Mouse (Mus musculus) hindbrain, embryonic 16.5 days (tissue): ENCODE measurements around the gene Vrk2. TPM values are rescaled to one million over a fixed set of nuclear protein-coding genes. Genes with fewer than 3 reads are reported as not detected.

Experiments
- ATAC-seq: fragments of 200-750 bp; cut with Nextera tagmentation; 2 replicates; pipeline ENCODE4 v1.8.0; 2017; ENCODE audit warnings: moderate TSS enrichment, moderate library complexity
- H3K27ac ChIP-seq: fragments of 300-500 bp; sonication (generic); 2 replicates; pipeline ENCODE4 v1.5.1; 2014; ENCODE audit warnings: low read depth, mild to moderate bottlenecking, control low read depth, low read length, moderate library complexity
- H3K27me3 ChIP-seq: fragments of 300-500 bp; sonication (generic); replicated peaks from 2 replicates; pipeline ENCODE4 v1.6.1; 2014; ENCODE audit warnings: low read length; ENCODE audit not compliant: control insufficient read depth, insufficient read depth
- H3K36me3 ChIP-seq: fragments of 300-500 bp; sonication (generic); 2 replicates; pipeline ENCODE4 v1.6.1; 2014; ENCODE audit warnings: mild to moderate bottlenecking, low read length, moderate library complexity, mixed read lengths; ENCODE audit not compliant: control insufficient read depth, insufficient read depth
- H3K4me1 ChIP-seq: fragments of 300-500 bp; sonication (generic); 2 replicates; pipeline ENCODE4 v1.6.1; 2014; ENCODE audit warnings: low read depth, low read length; ENCODE audit not compliant: control insufficient read depth, insufficient read depth
- H3K4me2 ChIP-seq: fragments of 300-500 bp; sonication (generic); 2 replicates; pipeline ENCODE4 v1.6.1; 2014; ENCODE audit warnings: mild to moderate bottlenecking, low read length, control low read depth, moderate library complexity
- H3K4me3 ChIP-seq: fragments of 300-500 bp; sonication (generic); 2 replicates; pipeline ENCODE4 v1.5.1; 2014; ENCODE audit warnings: mild to moderate bottlenecking, low read length, control low read depth, moderate library complexity
- H3K9ac ChIP-seq: fragments of 300-500 bp; sonication (generic); 2 replicates; pipeline ENCODE4 v1.6.1; 2014; ENCODE audit warnings: low read depth, mild to moderate bottlenecking, control low read depth, low read length, moderate library complexity
- H3K9me3 ChIP-seq: fragments of 300-500 bp; sonication (generic); 2 replicates; pipeline ENCODE4 v1.6.1; 2014; ENCODE audit warnings: mild to moderate bottlenecking, low read length, moderate library complexity; ENCODE audit not compliant: control insufficient read depth
- WGBS: fragments of 180-500 bp; shearing (Covaris S2); extraction: QIAGEN DNeasy Blood & Tissue Kit; methylation state at CpG from one replicate; pipeline ENCODE4 v1.1.7; 2014; 5-methylcytosine and 5-hydroxymethylcytosine counted together
- polyA plus RNA-seq: library from polyadenylated mRNA; unstranded; fragments of >200 nt; fragmentation: Nextera tagmentation; extraction: Ambion mirVana; gene quantifications from 2 replicates; pipeline ENCODE4 v1.2.1, GENCODE M21; 2015

Gene Vrk2
- polyA plus RNA-seq, 1 experiment from 2014 or later, result 3.5 TPM

GRCm38 (mm10) chr11:26449789-26450188, 144.0 kb downstream of the Vrk2 start:
- 87% methylated on average over 3 of the region's 3 CpGs for WGBS
- no peak overlapping the region for H3K27ac ChIP-seq
- H3K9me3 ChIP-seq, result no peaks in the 10 kb centered on the region
- ATAC-seq, result no peak
- no peaks in the 10 kb centered on the region for H3K36me3 ChIP-seq
- no peaks in the 10 kb centered on the region for H3K4me1 ChIP-seq
- no peak overlapping the region for H3K4me3 ChIP-seq
- no peaks in the 10 kb centered on the region for H3K27me3 ChIP-seq
- H3K9ac ChIP-seq, result no peak overlapping the region
- no peak overlapping the region for H3K4me2 ChIP-seq

- Histone ChIP-seq H3K9me3 (no peaks in the 10 kb centered on the region), H3K27me3 (no peaks in the 10 kb centered on the region), H3K27ac (no peak overlapping the region), H3K9ac (no peak overlapping the region), H3K36me3 (no peaks in the 10 kb centered on the region), H3K4me1 (no peaks in the 10 kb centered on the region), H3K4me2 (no peak overlapping the region), H3K4me3 (no peak overlapping the region)
- ATAC-seq, result no peak
Measured at GRCm38 (mm10) chr11:26444374-26444773, 149.4 kb downstream of the Vrk2 start.

GRCm38 (mm10) chr11:26441121-26441520, 152.7 kb downstream of the Vrk2 start:
- Histone ChIP-seq H3K4me3 (no peak overlapping the region), H3K4me1 (no peaks in the 10 kb centered on the region), H3K9me3 (no peaks in the 10 kb centered on the region), H3K4me2 (no peak overlapping the region), H3K9ac (no peak overlapping the region), H3K27ac (no peak overlapping the region), H3K27me3 (no peaks in the 10 kb centered on the region), H3K36me3 (no peaks in the 10 kb centered on the region)
- 28% methylated on average over 1 of the region's 1 CpGs for WGBS
- no peak for ATAC-seq

GRCm38 (mm10) chr11:26437818-26438217, 156.0 kb downstream of the Vrk2 start:
- peak overlapping the region; percentile 48 for H3K9ac ChIP-seq
- peak overlapping the region; percentile 37 for H3K4me2 ChIP-seq
- no peaks in the 10 kb centered on the region for H3K4me1 ChIP-seq
- H3K27me3 ChIP-seq, result no peaks in the 10 kb centered on the region
- no peaks in the 10 kb centered on the region for H3K36me3 ChIP-seq
- WGBS, result 51% methylated on average over 13 of the region's 13 CpGs
- no peaks in the 10 kb centered on the region for H3K9me3 ChIP-seq
- peak overlapping the region; percentile 5; the same call in 1 of the 2 replicates for H3K27ac ChIP-seq
- H3K4me3 ChIP-seq, result no peak overlapping the region
- ATAC-seq, result peak; percentile 90

- no peaks in the 10 kb centered on the region for H3K27me3 ChIP-seq
- H3K4me1 ChIP-seq, result no peaks in the 10 kb centered on the region
- H3K27ac ChIP-seq, result no peak overlapping the region
- H3K9ac ChIP-seq, result no peak overlapping the region
- no peak for ATAC-seq
- H3K4me3 ChIP-seq, result no peak overlapping the region
- no peaks in the 10 kb centered on the region for H3K9me3 ChIP-seq
- H3K36me3 ChIP-seq, result no peaks in the 10 kb centered on the region
- H3K4me2 ChIP-seq, result no peak overlapping the region
Measured at GRCm38 (mm10) chr11:26434229-26434628, 159.6 kb downstream of the Vrk2 start.

- H3K9ac ChIP-seq, result no peak overlapping the region
- H3K27me3 ChIP-seq, result no peaks in the 10 kb centered on the region
- H3K4me3 ChIP-seq, result no peak overlapping the region
- H3K36me3 ChIP-seq, result no peaks in the 10 kb centered on the region
- 85% methylated on average over 2 of the region's 2 CpGs for WGBS
- H3K4me1 ChIP-seq, result no peaks in the 10 kb centered on the region
- no peaks in the 10 kb centered on the region for H3K9me3 ChIP-seq
- no peak overlapping the region for H3K27ac ChIP-seq
- no peak for ATAC-seq
- no peak overlapping the region for H3K4me2 ChIP-seq
Measured at GRCm38 (mm10) chr11:26421472-26421871, 172.3 kb downstream of the Vrk2 start.

Other genes with a start within 250 kb of the Vrk2 start
- gene Fancl, start 207.9 kb downstream of the Vrk2 start, polyA plus RNA-seq, result 13.0 and 15.2 TPM in 2 replicates
- not detected in 2 replicates for gene Gm6899, start 758 bp downstream of the Vrk2 start, polyA plus RNA-seq